Comparison of ENCODE assay signal across 8 mouse cellular contexts in genomic region chr17:34836155-34836855, GRCm38 (mm10). TPM values are rescaled to one million over a fixed set of nuclear protein-coding genes. Genes with fewer than 3 reads are reported as not detected.
A peak's percentile ranks its signal among the peaks of the same experiment; 100 is the strongest.
DNase-seq lines count a peak whose midpoint lies in the region; ATAC-seq lines count a peak whose summit lies in the region.

No protein-coding gene starts in this region.

- 4% methylated on average over 45 of the region's 48 CpGs for WGBS in kidney, embryonic 16.5 days
- WGBS in embryonic facial prominence, embryonic 10.5 days = 5% methylated on average over 48 of the region's 48 CpGs
- WGBS in hindbrain, embryonic 15.5 days = 3% methylated on average over 43 of the region's 48 CpGs
- WGBS in midbrain, embryonic 12.5 days = 4% methylated on average over 48 of the region's 48 CpGs

- no peaks in the 10 kb centered on the region for H3K9me3 ChIP-seq in kidney, embryonic 16.5 days (ENCODE audit: low read length)
- no peaks in the 10 kb centered on the region for H3K9me3 ChIP-seq in embryonic facial prominence, embryonic 10.5 days
- H3K9me3 ChIP-seq in hindbrain, embryonic 15.5 days = no peaks in the 10 kb centered on the region
- no peaks in the 10 kb centered on the region for H3K9me3 ChIP-seq in midbrain, embryonic 12.5 days

- H3K4me1 ChIP-seq in kidney, embryonic 16.5 days (ENCODE audit: insufficient read depth, low read length) = peaks cover 16% of the 10 kb centered on the region
- peaks cover 27% of the 10 kb centered on the region for H3K4me1 ChIP-seq in embryonic facial prominence, embryonic 10.5 days
- H3K4me1 ChIP-seq in hindbrain, embryonic 15.5 days (replicated peaks) = peaks cover 31% of the 10 kb centered on the region
- H3K4me1 ChIP-seq in midbrain, embryonic 12.5 days = peaks cover 26% of the 10 kb centered on the region

- peak; percentile 67 for ATAC-seq in kidney, embryonic 16.5 days (ENCODE audit: low FRiP score, low TSS enrichment)
- ATAC-seq in hindbrain, embryonic 15.5 days (ENCODE audit: low FRiP score, low read depth) = peak; percentile 86
- ATAC-seq in midbrain, embryonic 12.5 days (ENCODE audit: low FRiP score, low read depth) = peak; percentile 87

- DNase-seq in kidney, postnatal 4 days = no peak
- DNase-seq in embryonic facial prominence, embryonic 10.5 days (ENCODE audit: low spot score) = no peak
- DNase-seq in gastrocnemius, postnatal 14 days = no peak
- no peak for DNase-seq in gastrocnemius, adult 8-10 months (ENCODE audit: low spot score in 2 of 2)
- DNase-seq in kidney, adult 8-10 months = no peak

- no peaks in the 10 kb centered on the region for H3K27me3 ChIP-seq in kidney, embryonic 16.5 days (ENCODE audit: insufficient read depth, low read length)
- H3K27me3 ChIP-seq in embryonic facial prominence, embryonic 10.5 days (replicated peaks; ENCODE audit: low read depth, poor library complexity, severe bottlenecking) = no peaks in the 10 kb centered on the region
- H3K27me3 ChIP-seq in hindbrain, embryonic 15.5 days = no peaks in the 10 kb centered on the region
- no peaks in the 10 kb centered on the region for H3K27me3 ChIP-seq in midbrain, embryonic 12.5 days

- peak overlapping the region; percentile 97 for H3K4me2 ChIP-seq in kidney, embryonic 16.5 days (replicated peaks; ENCODE audit: low read depth, low read length)
- peak overlapping the region; percentile 98 for H3K4me2 ChIP-seq in hindbrain, embryonic 15.5 days
- H3K4me2 ChIP-seq in midbrain, embryonic 12.5 days (replicated peaks) = peak overlapping the region; percentile 98

- intact Hi-C loops in gastrocnemius, postnatal 14 days (cut with DNase I; ENCODE audit: low total_unique reads) = no loop called here

- H3K4me3 ChIP-seq in kidney, embryonic 16.5 days (ENCODE audit: low read length) = peak overlapping the region; percentile 74
- peak overlapping the region; percentile 78 for H3K4me3 ChIP-seq in embryonic facial prominence, embryonic 10.5 days
- H3K4me3 ChIP-seq in hindbrain, embryonic 15.5 days = peak overlapping the region; percentile 80
- peak overlapping the region; percentile 75 for H3K4me3 ChIP-seq in midbrain, embryonic 12.5 days

- peaks cover 31% of the 10 kb centered on the region for H3K36me3 ChIP-seq in kidney, embryonic 16.5 days (ENCODE audit: insufficient read depth, low read length)
- peaks cover 60% of the 10 kb centered on the region for H3K36me3 ChIP-seq in embryonic facial prominence, embryonic 10.5 days (replicated peaks)
- peaks cover 41% of the 10 kb centered on the region for H3K36me3 ChIP-seq in hindbrain, embryonic 15.5 days
- peaks cover 50% of the 10 kb centered on the region for H3K36me3 ChIP-seq in midbrain, embryonic 12.5 days

- H3K27ac ChIP-seq in kidney, embryonic 16.5 days (ENCODE audit: low read length) = peak overlapping the region; percentile 80
- peak overlapping the region; percentile 83 for H3K27ac ChIP-seq in embryonic facial prominence, embryonic 10.5 days (replicated peaks)
- peak overlapping the region; percentile 81 for H3K27ac ChIP-seq in hindbrain, embryonic 15.5 days (replicated peaks)
- peak overlapping the region; percentile 82 for H3K27ac ChIP-seq in midbrain, embryonic 12.5 days (replicated peaks)

- peak overlapping the region; percentile 87 for H3K9ac ChIP-seq in kidney, embryonic 16.5 days (replicated peaks; ENCODE audit: low read length)
- H3K9ac ChIP-seq in hindbrain, embryonic 15.5 days = peak overlapping the region; percentile 68
- peak overlapping the region; percentile 74 for H3K9ac ChIP-seq in midbrain, embryonic 12.5 days (replicated peaks)

RNA-seq across cellular contexts. Expression of gene Stk19, which starts 0.4 kb away (rescaled TPM):
- polyA plus RNA-seq in kidney, embryonic 16.5 days (2015; fragmentation: Nextera tagmentation; extraction: Ambion mirVana) = 31.7 and 34.7 TPM in 2 replicates
- 24.6 and 26.4 TPM in 2 replicates for polyA plus RNA-seq in embryonic facial prominence, embryonic 10.5 days (2016; fragmentation: Nextera tagmentation; extraction: Ambion mirVana)
- 43.9 TPM in 2 replicates for polyA plus RNA-seq in hindbrain, embryonic 15.5 days (2015; fragmentation: Nextera tagmentation; extraction: Ambion mirVana)
- polyA plus RNA-seq in midbrain, embryonic 12.5 days (2016; fragmentation: Nextera tagmentation; extraction: Ambion mirVana) = 26.1 and 30.8 TPM in 2 replicates
- total RNA-seq in gastrocnemius, postnatal 14 days (2021) = 1 to 10 TPM; 6.8 to 7.2 TPM
- 1 to 10 TPM; 5.6 to 8.0 (median 6.9) TPM for total RNA-seq in gastrocnemius, adult 8-10 months (2022)

RNA-seq across cellular contexts. Expression of gene Dxo, which starts 0.5 kb away (rescaled TPM):
- 71.0 and 77.9 TPM in 2 replicates for polyA plus RNA-seq in kidney, embryonic 16.5 days (2015; fragmentation: Nextera tagmentation; extraction: Ambion mirVana)
- 78.1 and 88.8 TPM in 2 replicates for polyA plus RNA-seq in embryonic facial prominence, embryonic 10.5 days (2016; fragmentation: Nextera tagmentation; extraction: Ambion mirVana)
- 67.2 and 68.3 TPM in 2 replicates for polyA plus RNA-seq in hindbrain, embryonic 15.5 days (2015; fragmentation: Nextera tagmentation; extraction: Ambion mirVana)
- 72.7 and 73.4 TPM in 2 replicates for polyA plus RNA-seq in midbrain, embryonic 12.5 days (2016; fragmentation: Nextera tagmentation; extraction: Ambion mirVana)
- 10 to 100 TPM in 1 of 2 experiments, 1 to 10 TPM in 1; 9.3 to 13.0 TPM for total RNA-seq in gastrocnemius, postnatal 14 days (2021)
- 1 to 10 TPM; 7.3 to 9.9 (median 8.6) TPM for total RNA-seq in gastrocnemius, adult 8-10 months (2022)

RNA-seq across cellular contexts. Expression of gene Skiv2l, which starts 13.7 kb away (rescaled TPM):
- 59.3 and 62.0 TPM in 2 replicates for polyA plus RNA-seq in kidney, embryonic 16.5 days (2015; fragmentation: Nextera tagmentation; extraction: Ambion mirVana)
- 57.1 and 57.3 TPM in 2 replicates for polyA plus RNA-seq in embryonic facial prominence, embryonic 10.5 days (2016; fragmentation: Nextera tagmentation; extraction: Ambion mirVana)
- 59.4 and 63.4 TPM in 2 replicates for polyA plus RNA-seq in hindbrain, embryonic 15.5 days (2015; fragmentation: Nextera tagmentation; extraction: Ambion mirVana)
- 67.4 and 71.5 TPM in 2 replicates for polyA plus RNA-seq in midbrain, embryonic 12.5 days (2016; fragmentation: Nextera tagmentation; extraction: Ambion mirVana)
- 10 to 100 TPM; 17.4 to 17.8 TPM for total RNA-seq in gastrocnemius, postnatal 14 days (2021)
- 10 to 100 TPM; 21.3 to 23.4 (median 21.9) TPM for total RNA-seq in gastrocnemius, adult 8-10 months (2022)

RNA-seq across cellular contexts. Expression of gene Nelfe, which starts 13.9 kb away (rescaled TPM):
- 117 and 121 TPM in 2 replicates for polyA plus RNA-seq in kidney, embryonic 16.5 days (2015; fragmentation: Nextera tagmentation; extraction: Ambion mirVana)
- 129 and 144 TPM in 2 replicates for polyA plus RNA-seq in embryonic facial prominence, embryonic 10.5 days (2016; fragmentation: Nextera tagmentation; extraction: Ambion mirVana)
- 81.0 and 94.4 TPM in 2 replicates for polyA plus RNA-seq in hindbrain, embryonic 15.5 days (2015; fragmentation: Nextera tagmentation; extraction: Ambion mirVana)
- 114 TPM in 2 replicates for polyA plus RNA-seq in midbrain, embryonic 12.5 days (2016; fragmentation: Nextera tagmentation; extraction: Ambion mirVana)
- total RNA-seq in gastrocnemius, postnatal 14 days (2021) = 10 to 100 TPM in 1 of 2 experiments, 1 to 10 TPM in 1; 9.7 to 13.4 TPM
- total RNA-seq in gastrocnemius, adult 8-10 months (2022) = 10 to 100 TPM in 1 of 4 experiments, 1 to 10 TPM in 3; 7.6 to 10.4 (median 8.9) TPM

RNA-seq across cellular contexts. Expression of gene Cfb, which starts 26.0 kb away (rescaled TPM):
- polyA plus RNA-seq in kidney, embryonic 16.5 days (2015; fragmentation: Nextera tagmentation; extraction: Ambion mirVana) = 15.1 and 17.3 TPM in 2 replicates
- polyA plus RNA-seq in embryonic facial prominence, embryonic 10.5 days (2016; fragmentation: Nextera tagmentation; extraction: Ambion mirVana) = 2.1 and 2.6 TPM in 2 replicates
- 2.5 and 4.1 TPM in 2 replicates for polyA plus RNA-seq in hindbrain, embryonic 15.5 days (2015; fragmentation: Nextera tagmentation; extraction: Ambion mirVana)
- polyA plus RNA-seq in midbrain, embryonic 12.5 days (2016; fragmentation: Nextera tagmentation; extraction: Ambion mirVana) = 3.3 and 3.5 TPM in 2 replicates
- 1 to 10 TPM in 1 of 2 experiments, under 1 TPM in 1; 0.75 to 1.9 TPM for total RNA-seq in gastrocnemius, postnatal 14 days (2021)
- total RNA-seq in gastrocnemius, adult 8-10 months (2022) = 1 to 10 TPM in 3 of 4 experiments, under 1 TPM in 1; 0.56 to 6.3 (median 2.8) TPM
